Mouse (Mus musculus): Measurements from ENCODE around the gene Vegfa.

Gene Vegfa

GRCm38 (mm10) chr17:46032257-46032991 is at the start of gene Vegfa:
Gene Vegfa, minus strand, starts transcription at chr17:46032369.
- DNase-seq, result peak; percentile 95

GRCm38 (mm10) chr17:46081657-46082056 is 49.5 kb upstream of the Vegfa start:
- DNase-seq, result no peak

- DNase-seq, result no peak
Measured at GRCm38 (mm10) chr17:46081042-46081441, 48.9 kb upstream of the Vegfa start.

GRCm38 (mm10) chr17:46080388-46080787 is 48.2 kb upstream of the Vegfa start:
- DNase-seq, result no peak

GRCm38 (mm10) chr17:46079037-46079436 is 46.9 kb upstream of the Vegfa start:
- DNase-seq, result no peak

GRCm38 (mm10) chr17:46077921-46078534 is 45.9 kb upstream of the Vegfa start:
- DNase-seq, result no peak

GRCm38 (mm10) chr17:46076260-46076551 is 44.0 kb upstream of the Vegfa start:
- no peak for DNase-seq

- DNase-seq, result no peak
Measured at GRCm38 (mm10) chr17:46075551-46076259, 43.5 kb upstream of the Vegfa start.

GRCm38 (mm10) chr17:46075116-46075485 is 42.9 kb upstream of the Vegfa start:
- peak; percentile 65 for DNase-seq

GRCm38 (mm10) chr17:46074398-46075115 is 42.4 kb upstream of the Vegfa start:
- no peak for DNase-seq

- DNase-seq, result peak; percentile 80
Measured at GRCm38 (mm10) chr17:46073730-46074301, 41.6 kb upstream of the Vegfa start.

- no peak for DNase-seq
Measured at GRCm38 (mm10) chr17:46071531-46071930, 39.4 kb upstream of the Vegfa start.

GRCm38 (mm10) chr17:46070046-46070445 is 37.9 kb upstream of the Vegfa start:
- no peak for DNase-seq

- DNase-seq, result no peak
Measured at GRCm38 (mm10) chr17:46063974-46064312, 31.8 kb upstream of the Vegfa start.

GRCm38 (mm10) chr17:46063283-46063973 is 31.3 kb upstream of the Vegfa start:
- peak; percentile 67 for DNase-seq

GRCm38 (mm10) chr17:46060253-46060652 is 28.1 kb upstream of the Vegfa start:
- DNase-seq, result peak; percentile 64

GRCm38 (mm10) chr17:46059226-46059825 is 27.2 kb upstream of the Vegfa start:
- peak; percentile 64 for DNase-seq

GRCm38 (mm10) chr17:46056288-46056687 is 24.1 kb upstream of the Vegfa start:
- DNase-seq, result no peak

GRCm38 (mm10) chr17:46055736-46056135 is 23.6 kb upstream of the Vegfa start:
- no peak for DNase-seq

- no peak for DNase-seq
Measured at GRCm38 (mm10) chr17:46053291-46053842, 21.2 kb upstream of the Vegfa start.

- peak; percentile 43 for DNase-seq
Measured at GRCm38 (mm10) chr17:46052146-46052545, 20.0 kb upstream of the Vegfa start.

- DNase-seq, result no peak
Measured at GRCm38 (mm10) chr17:46051356-46051755, 19.2 kb upstream of the Vegfa start.
